In the genomic region with DNA sequence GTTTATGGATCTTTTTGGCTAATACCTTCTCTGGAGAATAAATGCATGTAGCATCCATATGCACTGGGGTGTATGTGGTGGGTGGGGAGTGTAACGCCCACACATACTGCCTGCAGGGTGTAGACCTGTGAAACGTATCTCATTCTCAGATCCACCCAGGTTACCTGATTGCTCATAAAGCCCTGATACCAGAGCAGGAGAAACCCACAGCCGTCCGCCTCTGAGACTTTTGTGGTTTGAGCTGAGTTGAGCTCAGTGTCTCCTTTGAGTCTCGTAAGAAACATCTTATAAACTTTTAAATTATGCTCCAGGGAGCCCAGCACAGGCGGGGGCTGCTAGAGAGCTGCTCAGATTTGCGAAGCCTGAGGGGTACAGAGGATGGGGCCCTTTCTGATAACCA, we compare ENCODE assay signal across 27 mouse cellular contexts.
DNase-seq lines count a peak whose midpoint lies in the region; ATAC-seq and TF ChIP-seq lines count a peak whose summit lies in the region.
"Had no signal": no experiment of that assay in that cellular context is flagged by ENCODE, and none has a peak within 500 bp of the region (broad histone marks: within the 10 kb centered on the region; RNA-seq: fewer than 3 reads in every experiment).

No protein-coding gene starts in this region.

- 53% methylated on average over 7 of the region's 7 CpGs for WGBS in limb, embryonic 13.5 days
- WGBS in limb, embryonic 10.5 days, result 86% methylated on average over 7 of the region's 7 CpGs
- WGBS in kidney, adult 2 months, result 87% methylated on average over 7 of the region's 7 CpGs

- H3K36me3 ChIP-seq in limb, embryonic 13.5 days, result no peaks in the 10 kb centered on the region
- no peaks in the 10 kb centered on the region for H3K36me3 ChIP-seq in limb, embryonic 10.5 days
- H3K36me3 ChIP-seq in kidney, adult 2 months (ENCODE audit: control insufficient read depth, insufficient read depth, low read length), result no peaks in the 10 kb centered on the region
- H3K36me3 ChIP-seq: hindbrain, embryonic 10.5 days; liver, embryonic 12.5 days; midbrain, embryonic 12.5 days had no signal

- H3K9me3 ChIP-seq in limb, embryonic 13.5 days, result no peaks in the 10 kb centered on the region
- no peaks in the 10 kb centered on the region for H3K9me3 ChIP-seq in limb, embryonic 10.5 days (replicated peaks)
- H3K9me3 ChIP-seq: forebrain, embryonic 13.5 days; hindbrain, embryonic 10.5 days; liver, embryonic 12.5 days; megakaryocyte, embryonic 14.5 days; midbrain, embryonic 12.5 days had no signal

- no peak for DNase-seq in limb, embryonic 10.5 days (ENCODE audit: low spot score)
- peak; percentile 77 for DNase-seq in T-cell, adult 2 months (ENCODE audit: low spot score)
- DNase-seq in natural killer cell, adult 2 months (ENCODE audit: low spot score in 2 of 2), result peak; percentile 11 to 16
- DNase-seq in thymus, postnatal 36 days, result peak; percentile 46 to 59
- no peak for DNase-seq in kidney, postnatal 10 days
- no peak for DNase-seq in left cerebral cortex, postnatal 14 days (ENCODE audit: low spot score in 2 of 2)
- no peak for DNase-seq in kidney, adult 2 months
- DNase-seq: adrenal gland, adult 8-10 months; cerebellum, adult 9-11 months; gastrocnemius, postnatal 10 days; heart, postnatal 14 days; kidney, adult 9 months; kidney, postnatal 14 days; layer of hippocampus, adult 9-11 months; liver, postnatal 0 days; lung, postnatal 4 days; right cerebral cortex, postnatal 14 days had no signal

- 0 out of 2 replicates have a peak, but pooled peaks have one; percentile 11 for ATAC-seq in limb, embryonic 13.5 days (ENCODE audit: low FRiP score, low read depth)
- ATAC-seq: forebrain, embryonic 13.5 days; hindbrain, embryonic 16.5 days; intestine, embryonic 16.5 days; liver, embryonic 12.5 days; liver, postnatal 0 days; lung, postnatal 0 days had no signal

- no peak overlapping the region for H3K4me3 ChIP-seq in limb, embryonic 13.5 days
- no peak overlapping the region for H3K4me3 ChIP-seq in limb, embryonic 10.5 days
- no peak overlapping the region for H3K4me3 ChIP-seq in kidney, adult 2 months (ENCODE audit: insufficient read depth, low read depth, low read length)
- H3K4me3 ChIP-seq: forebrain, embryonic 13.5 days; hindbrain, embryonic 10.5 days; liver, embryonic 12.5 days; megakaryocyte, embryonic 14.5 days; midbrain, embryonic 12.5 days; myocyte had no signal

- H3K4me2 ChIP-seq in limb, embryonic 13.5 days (replicated peaks), result no peak overlapping the region
- H3K4me2 ChIP-seq: forebrain, embryonic 13.5 days; liver, embryonic 12.5 days; midbrain, embryonic 12.5 days had no signal

- TF ChIP-seq CTCF in kidney, adult 2 months (conservative IDR thresholded peaks at IDR 0.05; ENCODE audit: insufficient read depth, insufficient read length, low read depth, low read length), result no peak

- no peak for TF ChIP-seq POLR2A in kidney, adult 2 months (IDR thresholded peaks at IDR 0.05; ENCODE audit: low read depth, low read length)

- H3K27ac ChIP-seq in limb, embryonic 13.5 days, result no peak overlapping the region
- no peak overlapping the region for H3K27ac ChIP-seq in limb, embryonic 10.5 days
- no peak overlapping the region for H3K27ac ChIP-seq in kidney, adult 2 months (ENCODE audit: insufficient read depth, low read depth, low read length)
- H3K27ac ChIP-seq: forebrain, embryonic 13.5 days; hindbrain, embryonic 10.5 days; liver, embryonic 12.5 days; midbrain, embryonic 12.5 days had no signal

- intact Hi-C loops in left cerebral cortex, postnatal 14 days (cut with DNase I), result no loop called here

- H3K9ac ChIP-seq in limb, embryonic 13.5 days, result no peak overlapping the region
- H3K9ac ChIP-seq: forebrain, embryonic 13.5 days; liver, embryonic 12.5 days; liver, postnatal 0 days; midbrain, embryonic 12.5 days had no signal

- H3K4me1 ChIP-seq in limb, embryonic 13.5 days, result peaks cover 4% of the 10 kb centered on the region; the same call in 1 of the 2 replicates
- no peaks in the 10 kb centered on the region for H3K4me1 ChIP-seq in limb, embryonic 10.5 days
- H3K4me1 ChIP-seq in kidney, adult 2 months (ENCODE audit: control insufficient read depth, insufficient read depth, low read length), result no peaks in the 10 kb centered on the region
- H3K4me1 ChIP-seq: forebrain, embryonic 13.5 days; hindbrain, embryonic 10.5 days; liver, embryonic 12.5 days; megakaryocyte, embryonic 14.5 days; midbrain, embryonic 12.5 days had no signal

- H3K27me3 ChIP-seq in limb, embryonic 13.5 days, result no peaks in the 10 kb centered on the region
- no peaks in the 10 kb centered on the region for H3K27me3 ChIP-seq in limb, embryonic 10.5 days (ENCODE audit: low read depth, poor library complexity, severe bottlenecking)
- no peaks in the 10 kb centered on the region for H3K27me3 ChIP-seq in kidney, adult 2 months (replicated peaks; ENCODE audit: control insufficient read depth, insufficient read depth, low read length)
- H3K27me3 ChIP-seq: forebrain, embryonic 13.5 days; liver, embryonic 12.5 days; midbrain, embryonic 12.5 days had no signal

Comparison
In these comparisons a context has a peak if more than half of its experiments do, and no peak if none do; other contexts are left out.
1. DNase-seq: peak in T-cell, adult 2 months (single experiment), natural killer cell, adult 2 months (2 of 2) and thymus, postnatal 36 days (2 of 2); none in limb, embryonic 10.5 days (single experiment), kidney, postnatal 10 days (single experiment), left cerebral cortex, postnatal 14 days (0 of 2) and kidney, adult 2 months (single experiment).